Mouse (Mus musculus): Measurements from ENCODE around the gene Stoml1. TPM values are rescaled to one million over a fixed set of nuclear protein-coding genes. Genes with fewer than 3 reads are reported as not detected.

The Stoml1 gene
- polyA plus RNA-seq, 2 experiments = 28.7 to 47.2 TPM

DNA sequence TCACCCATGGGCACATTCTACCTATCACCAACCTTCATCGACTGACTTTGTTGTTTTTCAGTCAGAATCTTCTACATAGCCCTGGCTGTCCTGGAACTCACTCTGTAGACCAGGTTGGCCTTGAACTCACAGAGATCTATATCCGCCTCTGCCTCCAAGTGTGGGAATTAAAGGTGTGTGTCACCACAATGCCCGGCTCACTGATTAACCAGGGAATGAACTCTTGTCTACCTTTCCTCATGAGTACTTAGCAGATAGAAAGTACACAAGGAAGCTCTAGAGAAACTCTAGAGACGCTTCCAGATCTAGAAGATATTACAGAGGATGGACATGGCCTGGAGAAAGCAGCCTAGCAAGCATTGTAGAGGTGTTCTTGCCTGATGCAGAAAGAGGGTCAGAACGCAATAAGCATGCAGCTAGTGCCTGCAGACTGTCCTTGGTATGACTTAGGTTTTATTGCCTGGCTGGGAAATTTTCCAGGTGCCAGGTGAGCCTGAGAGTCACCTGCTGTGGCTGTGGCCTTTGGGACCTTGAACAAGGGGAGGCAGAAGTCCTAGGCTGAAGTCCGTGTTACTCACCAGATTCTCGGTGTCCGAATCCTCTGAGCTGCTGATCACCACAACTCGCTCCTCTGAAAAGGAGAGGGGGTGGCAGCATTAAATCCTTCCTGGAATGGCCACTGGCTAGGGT, 24.0 kb upstream of the Stoml1 start:
- TF ChIP-seq POLR2A (IDR thresholded peaks at IDR 0.05; ENCODE audit: borderline replicate concordance, extremely low read depth, insufficient read depth, insufficient read length) = no peak
- WGBS = 96% methylated on average over 9 of the region's 9 CpGs
- no peak overlapping the region for H3K9ac ChIP-seq (ENCODE audit: low read depth, low read length, severe bottlenecking)
- H3K27me3 ChIP-seq (ENCODE audit: control insufficient read depth, insufficient read depth, low read length) = no peaks in the 10 kb centered on the region
- DNase-seq (ENCODE audit: low spot score) (no peak), ATAC-seq (ENCODE audit: low FRiP score, low read depth) (no peak)
- H3K4me1 ChIP-seq (ENCODE audit: control insufficient read depth, insufficient read depth, low read length) = peaks cover 8% of the 10 kb centered on the region; the same call in 1 of the 2 replicates
- no peak overlapping the region for H3K4me3 ChIP-seq (replicated peaks; ENCODE audit: low read length)
- H3K27ac ChIP-seq (replicated peaks; ENCODE audit: low read depth, low read length) = no peak overlapping the region
- no peak overlapping the region for H3K4me2 ChIP-seq (replicated peaks; ENCODE audit: low read depth, low read length, severe bottlenecking)
- no peaks in the 10 kb centered on the region for H3K9me3 ChIP-seq (ENCODE audit: control insufficient read depth, low read length)
- H3K36me3 ChIP-seq (ENCODE audit: control insufficient read depth, insufficient read depth, low read length) = peaks cover 50% of the 10 kb centered on the region

DNA sequence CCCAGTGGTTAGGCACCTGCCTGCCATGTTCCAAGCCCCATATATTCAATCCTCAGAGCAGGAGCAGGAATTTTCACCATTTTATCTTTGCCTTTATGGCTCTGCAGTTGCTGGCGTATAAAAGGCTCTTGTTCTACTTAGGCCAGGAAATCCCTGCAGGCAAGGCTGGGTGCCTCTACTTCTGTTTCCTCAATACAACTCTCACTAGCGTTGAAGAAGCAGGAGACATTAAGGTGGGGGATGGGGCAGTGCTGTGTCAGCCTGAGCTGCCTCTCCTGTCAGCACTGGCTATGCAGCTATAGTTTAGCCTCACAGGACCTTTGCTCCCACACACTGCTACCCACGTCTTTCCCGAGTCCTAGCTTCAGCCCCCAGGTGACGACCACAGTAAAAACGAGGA, 21.2 kb upstream of the Stoml1 start:
- Histone ChIP-seq H3K4me3 (replicated peaks; ENCODE audit: low read length) (no peak overlapping the region), H3K4me2 (replicated peaks; ENCODE audit: low read depth, low read length, severe bottlenecking) (no peak overlapping the region), H3K36me3 (ENCODE audit: control insufficient read depth, insufficient read depth, low read length) (peaks cover 63% of the 10 kb centered on the region), H3K4me1 (ENCODE audit: control insufficient read depth, insufficient read depth, low read length) (peaks cover 8% of the 10 kb centered on the region; the same call in 1 of the 2 replicates), H3K9ac (ENCODE audit: low read depth, low read length, severe bottlenecking) (no peak overlapping the region), H3K27me3 (ENCODE audit: control insufficient read depth, insufficient read depth, low read length) (no peaks in the 10 kb centered on the region), H3K9me3 (ENCODE audit: control insufficient read depth, low read length) (no peaks in the 10 kb centered on the region), H3K27ac (replicated peaks; ENCODE audit: low read depth, low read length) (0 out of 2 replicates have a peak overlapping the region, but pooled peaks have one; percentile 33)
- no peak for TF ChIP-seq POLR2A (IDR thresholded peaks at IDR 0.05; ENCODE audit: borderline replicate concordance, extremely low read depth, insufficient read depth, insufficient read length)
- ATAC-seq (ENCODE audit: low FRiP score, low read depth) = no peak
- WGBS = 44% methylated on average over 6 of the region's 6 CpGs
- no peak for DNase-seq (ENCODE audit: low spot score)

DNA sequence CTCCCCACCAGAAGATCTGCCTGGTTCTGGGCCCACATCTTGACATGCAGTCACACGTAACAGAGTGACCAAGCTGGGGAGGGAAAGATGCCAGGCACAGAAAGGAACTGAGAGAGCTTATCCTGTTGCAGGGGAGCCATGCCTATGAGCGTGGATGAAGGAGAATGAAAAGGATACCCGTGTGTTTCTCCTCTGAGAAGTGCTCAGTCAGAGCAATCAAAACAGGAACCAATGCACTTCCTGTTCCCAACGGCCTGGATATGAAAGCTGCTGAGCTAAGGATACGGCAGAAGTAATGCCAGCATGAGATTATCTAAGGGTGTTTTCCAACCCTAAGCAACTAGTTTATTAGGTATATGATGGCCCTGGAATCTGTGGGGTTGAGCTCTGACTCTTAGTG, 20.6 kb upstream of the Stoml1 start:
- peaks cover 8% of the 10 kb centered on the region; the same call in 1 of the 2 replicates for H3K4me1 ChIP-seq (ENCODE audit: control insufficient read depth, insufficient read depth, low read length)
- H3K4me3 ChIP-seq (replicated peaks; ENCODE audit: low read length) = no peak overlapping the region
- no peak overlapping the region for H3K4me2 ChIP-seq (replicated peaks; ENCODE audit: low read depth, low read length, severe bottlenecking)
- DNase-seq (ENCODE audit: low spot score) (no peak), ATAC-seq (ENCODE audit: low FRiP score, low read depth) (no peak)
- H3K27ac ChIP-seq (replicated peaks; ENCODE audit: low read depth, low read length) = peak overlapping the region; percentile 10; the same call in 1 of the 2 replicates
- H3K27me3 ChIP-seq (ENCODE audit: control insufficient read depth, insufficient read depth, low read length) = no peaks in the 10 kb centered on the region
- no peak for TF ChIP-seq POLR2A (IDR thresholded peaks at IDR 0.05; ENCODE audit: borderline replicate concordance, extremely low read depth, insufficient read depth, insufficient read length)
- H3K36me3 ChIP-seq (ENCODE audit: control insufficient read depth, insufficient read depth, low read length) = peaks cover 60% of the 10 kb centered on the region
- no peaks in the 10 kb centered on the region for H3K9me3 ChIP-seq (ENCODE audit: control insufficient read depth, low read length)
- 50% methylated on average over 5 of the region's 5 CpGs for WGBS
- no peak overlapping the region for H3K9ac ChIP-seq (ENCODE audit: low read depth, low read length, severe bottlenecking)

DNA sequence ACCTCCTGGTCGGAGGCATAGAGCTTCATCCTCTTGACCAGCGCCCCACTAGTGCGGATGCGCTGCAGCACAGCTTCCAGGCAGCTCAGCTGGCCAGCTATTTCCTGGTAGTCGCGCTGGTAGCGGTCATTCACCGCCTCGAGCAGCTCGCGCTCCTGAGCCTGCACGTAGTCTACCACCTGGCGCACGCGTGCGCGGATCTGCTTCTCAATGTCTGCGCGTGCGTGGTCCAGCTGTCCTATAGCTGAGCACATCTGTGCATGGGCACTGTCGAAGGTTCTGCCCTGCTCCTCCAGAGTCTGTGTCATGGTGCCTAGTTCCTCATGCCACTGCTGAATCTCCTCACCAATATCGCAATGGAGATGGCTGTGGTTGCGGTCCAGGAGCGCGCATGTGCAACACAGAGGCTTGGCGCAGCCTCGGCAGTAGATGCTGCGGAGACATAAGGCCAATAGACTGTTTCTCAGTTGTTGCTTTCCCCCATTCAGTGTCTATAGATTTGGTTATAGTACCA, 18.4 kb upstream of the Stoml1 start:
- TF ChIP-seq POLR2A (IDR thresholded peaks at IDR 0.05; ENCODE audit: borderline replicate concordance, extremely low read depth, insufficient read depth, insufficient read length) = no peak
- Histone ChIP-seq H3K27me3 (ENCODE audit: control insufficient read depth, insufficient read depth, low read length) (no peaks in the 10 kb centered on the region), H3K4me2 (replicated peaks; ENCODE audit: low read depth, low read length, severe bottlenecking) (no peak overlapping the region), H3K4me3 (replicated peaks; ENCODE audit: low read length) (no peak overlapping the region), H3K27ac (replicated peaks; ENCODE audit: low read depth, low read length) (no peak overlapping the region), H3K4me1 (ENCODE audit: control insufficient read depth, insufficient read depth, low read length) (peaks cover 8% of the 10 kb centered on the region; the same call in 1 of the 2 replicates), H3K36me3 (ENCODE audit: control insufficient read depth, insufficient read depth, low read length) (peaks cover 38% of the 10 kb centered on the region), H3K9ac (ENCODE audit: low read depth, low read length, severe bottlenecking) (no peak overlapping the region), H3K9me3 (ENCODE audit: control insufficient read depth, low read length) (no peaks in the 10 kb centered on the region)
- no peak for DNase-seq (ENCODE audit: low spot score)
- 96% methylated on average over 28 of the region's 28 CpGs for WGBS
- no peak for ATAC-seq (ENCODE audit: low FRiP score, low read depth)

DNA sequence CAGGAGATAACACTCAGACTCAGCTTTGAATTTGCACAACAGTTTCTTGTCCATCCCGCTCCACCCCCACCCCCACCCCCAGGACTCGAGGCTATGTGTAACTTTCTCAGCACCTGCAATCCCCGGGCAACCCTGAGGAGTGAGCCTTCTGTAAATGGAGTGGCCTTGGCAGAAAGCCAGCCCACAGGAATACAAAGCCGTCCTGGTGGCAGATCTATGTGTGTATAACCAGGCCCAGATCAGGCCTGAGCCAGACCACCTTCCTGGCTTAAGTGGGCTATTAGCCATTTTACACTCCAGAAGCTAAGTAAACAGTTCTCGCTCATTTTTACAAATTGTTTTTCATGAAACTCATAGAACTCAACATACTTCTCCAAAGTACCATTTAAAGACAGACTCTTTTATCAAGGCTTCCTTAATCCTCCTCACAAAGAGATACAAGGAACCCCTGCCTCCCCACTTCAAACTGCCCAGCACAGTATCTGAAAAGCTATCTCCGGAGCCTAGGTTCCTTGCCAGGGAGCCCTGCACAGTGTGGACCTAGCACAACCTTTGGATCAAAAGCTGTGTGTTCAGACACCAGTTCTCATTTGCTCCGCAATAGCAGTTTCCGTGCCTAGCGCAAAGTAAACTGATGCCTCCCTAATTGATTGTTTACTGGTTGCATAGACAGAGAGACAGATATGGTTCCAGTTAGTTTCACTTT, 11.0 kb upstream of the Stoml1 start:
- H3K27ac ChIP-seq (replicated peaks; ENCODE audit: low read depth, low read length) = 0 out of 2 replicates have a peak overlapping the region, but pooled peaks have one; percentile 46
- WGBS = 33% methylated on average over 9 of the region's 9 CpGs
- DNase-seq (ENCODE audit: low spot score) (peak; percentile 57), ATAC-seq (ENCODE audit: low FRiP score, low read depth) (no peak)
- no peaks in the 10 kb centered on the region for H3K9me3 ChIP-seq (ENCODE audit: control insufficient read depth, low read length)
- peaks cover 18% of the 10 kb centered on the region for H3K4me1 ChIP-seq (ENCODE audit: control insufficient read depth, insufficient read depth, low read length)
- H3K9ac ChIP-seq (ENCODE audit: low read depth, low read length, severe bottlenecking) = peak overlapping the region; percentile 0; the same call in 1 of the 2 replicates
- no peak overlapping the region for H3K4me3 ChIP-seq (replicated peaks; ENCODE audit: low read length)
- H3K36me3 ChIP-seq (ENCODE audit: control insufficient read depth, insufficient read depth, low read length) = peaks cover 7% of the 10 kb centered on the region
- TF ChIP-seq POLR2A (IDR thresholded peaks at IDR 0.05; ENCODE audit: borderline replicate concordance, extremely low read depth, insufficient read depth, insufficient read length) = no peak
- H3K4me2 ChIP-seq (replicated peaks; ENCODE audit: low read depth, low read length, severe bottlenecking) = 0 out of 2 replicates have a peak overlapping the region, but pooled peaks have one; percentile 8
- H3K27me3 ChIP-seq (ENCODE audit: control insufficient read depth, insufficient read depth, low read length) = no peaks in the 10 kb centered on the region

All from limb, embryonic 14.5 days (tissue).